Mouse (Mus musculus) embryonic fibroblast, embryonic 13.5 days (primary cell): ENCODE results near the gene Plcd1. TPM values are rescaled to one million over a fixed set of nuclear protein-coding genes. Genes with fewer than 3 reads are reported as not detected.

Experiments
- H3K27ac ChIP-seq: 2 replicates; pipeline ENCODE4 v1.5.1; 2012; ENCODE audit warnings: low read length, control low read depth, inconsistent platforms; ENCODE audit not compliant: insufficient read depth
- H3K4me1 ChIP-seq: 2 replicates; pipeline ENCODE4 v1.6.1; 2011; ENCODE audit warnings: low read length; ENCODE audit not compliant: control insufficient read depth, insufficient read depth
- H3K4me3 ChIP-seq: 2 replicates; pipeline ENCODE4 v1.5.1; 2011; ENCODE audit warnings: mild to moderate bottlenecking, control low read depth, low read length; ENCODE audit not compliant: insufficient read depth
- CTCF ChIP-seq: IDR thresholded peaks from 2 replicates; pipeline ENCODE4 v1.5.1; 2011; ENCODE audit warnings: mild to moderate bottlenecking, control low read depth, low read length, moderate library complexity, borderline replicate concordance; ENCODE audit not compliant: insufficient read depth
- POLR2A ChIP-seq: IDR thresholded peaks from 2 replicates; pipeline ENCODE4 v1.6.1; 2011; ENCODE audit warnings: low read depth, mild to moderate bottlenecking, control low read depth, low read length, moderate library complexity
- polyA plus RNA-seq: library from polyadenylated mRNA; stranded (reverse); fragments of >200 nt; gene quantifications from 2 replicates; pipeline ENCODE4 v1.2.4, GENCODE M21; 2011; ENCODE audit warnings: low read depth; ENCODE audit not compliant: missing spikeins, insufficient read length

Gene Plcd1
- polyA plus RNA-seq, 1 experiment = 28.3 TPM

DNA sequence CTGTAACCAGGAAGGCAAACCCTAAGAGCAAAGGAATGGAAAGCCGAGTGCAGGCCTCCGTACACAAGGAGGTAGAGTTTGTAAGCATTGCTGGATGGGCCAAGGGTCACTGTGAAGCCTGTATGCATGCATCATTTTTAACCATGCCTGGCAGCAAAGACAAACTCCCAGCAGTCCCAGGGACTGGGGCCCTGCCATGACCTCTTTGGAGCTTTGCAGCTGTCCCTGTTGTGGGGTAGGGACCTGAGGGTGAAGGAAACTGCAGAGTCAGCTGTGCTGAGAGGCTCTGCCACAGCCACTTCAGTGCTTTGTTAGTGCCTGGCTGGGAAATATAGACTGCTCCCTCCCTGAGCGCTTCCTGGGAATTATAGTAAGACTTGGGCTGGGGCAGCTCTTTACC lies 17.3 kb upstream of the Plcd1 start:
- no peak for TF ChIP-seq POLR2A
- TF ChIP-seq CTCF = no peak
- no peaks in the 10 kb centered on the region for H3K4me1 ChIP-seq
- H3K4me3 ChIP-seq = no peak overlapping the region
- H3K27ac ChIP-seq = no peak overlapping the region

DNA sequence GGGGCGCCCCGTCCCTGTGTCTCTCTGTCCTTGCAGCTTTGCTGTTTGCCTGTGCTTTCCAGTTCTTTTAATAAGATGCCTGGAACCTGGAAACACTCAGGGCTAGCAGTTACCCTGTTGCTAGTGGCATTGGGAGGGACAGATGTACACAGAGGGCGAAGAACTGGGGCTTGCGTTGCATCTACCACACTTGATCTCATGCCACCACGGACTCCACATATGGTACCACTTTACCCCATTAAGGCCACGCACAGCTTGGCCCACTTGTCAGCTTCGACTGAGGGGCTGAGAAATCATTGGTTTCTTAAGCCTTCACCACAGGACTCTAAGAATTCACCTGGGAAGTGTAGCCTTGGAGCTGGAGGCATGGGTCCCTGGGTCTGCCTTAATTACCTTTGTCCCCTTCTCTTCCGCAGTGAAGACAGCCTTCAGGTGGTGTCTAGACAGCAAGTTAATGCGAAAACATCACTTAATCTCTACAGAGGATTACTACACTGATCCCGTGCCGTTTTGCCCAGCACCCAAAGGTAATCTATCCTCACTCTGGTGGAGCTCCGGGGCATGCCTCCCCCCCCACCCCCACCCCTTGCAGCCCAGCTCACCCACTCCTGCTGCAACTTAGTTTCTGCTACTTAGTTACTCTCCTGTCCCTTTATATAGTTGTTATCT lies 16.5 kb upstream of the Plcd1 start:
- TF ChIP-seq CTCF (no peak), POLR2A (no peak)
- Histone ChIP-seq H3K27ac (no peak overlapping the region), H3K4me1 (no peaks in the 10 kb centered on the region), H3K4me3 (no peak overlapping the region)

DNA sequence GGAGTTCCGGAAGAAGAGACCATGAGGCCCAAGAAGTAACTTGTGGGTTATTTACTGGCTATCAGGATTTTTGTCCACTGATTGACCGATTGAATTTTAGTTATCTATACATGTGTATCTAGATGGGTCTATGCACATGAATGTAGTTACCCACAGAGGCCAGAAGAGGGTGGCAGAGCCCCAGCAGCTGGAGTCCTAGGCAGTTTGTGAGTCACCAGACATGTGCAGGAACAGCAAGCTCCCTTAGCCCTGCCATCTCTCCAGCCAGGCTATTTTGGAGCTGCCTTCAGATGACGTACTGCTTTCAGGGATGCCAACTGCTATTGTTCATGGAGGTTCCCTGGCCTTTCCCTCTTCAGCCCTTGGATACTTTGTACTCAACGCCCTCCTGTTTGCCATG lies 14.3 kb upstream of the Plcd1 start:
- H3K27ac ChIP-seq = no peak overlapping the region
- peak; percentile 42; the same call in 1 of the 2 replicates for TF ChIP-seq CTCF
- no peak for TF ChIP-seq POLR2A
- H3K4me3 ChIP-seq = no peak overlapping the region
- H3K4me1 ChIP-seq = no peaks in the 10 kb centered on the region

DNA sequence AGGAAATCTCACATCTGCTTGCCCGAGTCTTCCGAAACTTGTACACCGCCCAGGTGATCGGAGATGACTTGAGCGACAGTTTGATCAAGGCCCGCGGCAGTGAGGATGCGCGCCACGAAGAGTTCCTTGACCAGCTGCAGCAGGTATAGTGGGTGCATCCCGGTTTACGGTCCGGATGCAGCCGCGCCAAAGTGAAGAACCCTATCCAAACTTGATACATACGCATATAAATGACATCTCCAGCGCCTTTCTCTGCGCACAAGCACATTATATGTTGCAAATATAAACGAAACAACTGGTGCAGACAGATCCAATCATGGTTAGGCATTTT lies 9.4 kb upstream of the Plcd1 start:
- H3K4me1 ChIP-seq = no peaks in the 10 kb centered on the region
- peak overlapping the region; percentile 57 for H3K4me3 ChIP-seq
- TF ChIP-seq POLR2A (no peak; the same call in 1 of the 2 replicates), CTCF (no peak)
- no peak overlapping the region for H3K27ac ChIP-seq

DNA sequence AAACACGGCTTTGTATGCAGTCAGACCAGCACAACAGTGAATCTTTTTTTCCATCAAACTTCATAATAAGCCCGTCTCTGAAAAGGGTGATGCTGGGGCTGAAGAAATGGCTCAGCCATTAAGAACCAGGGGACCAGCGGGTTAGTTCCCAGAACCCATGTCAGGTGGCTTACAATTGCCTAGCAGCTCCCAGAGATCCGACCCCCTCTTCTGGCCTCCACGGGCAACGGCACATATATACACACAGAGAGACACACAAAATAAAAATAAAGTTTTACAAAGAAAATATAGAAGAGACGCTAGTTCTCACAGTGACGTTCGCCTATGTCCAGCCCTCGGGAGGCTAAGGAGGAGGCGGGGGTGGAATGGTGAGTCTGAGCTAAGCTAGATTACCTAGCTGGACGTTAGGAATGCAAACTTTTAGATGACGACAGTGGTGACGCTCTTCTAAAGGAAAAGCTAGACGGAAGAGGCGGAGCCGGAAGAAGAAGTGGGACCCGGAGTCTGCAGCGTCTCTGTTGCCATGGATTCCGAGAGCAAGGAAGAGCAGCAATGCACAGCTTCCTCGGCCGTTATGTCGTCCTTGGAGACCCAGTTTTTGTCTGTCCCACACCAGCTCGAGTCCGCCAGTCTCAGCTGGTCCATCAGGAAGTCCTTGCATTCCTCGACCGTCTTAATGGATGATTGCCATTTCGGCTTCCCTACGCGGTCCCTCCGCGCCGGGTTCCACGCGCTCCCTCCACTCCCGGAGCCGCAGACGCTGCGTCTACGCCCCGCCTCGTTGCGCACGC lies 8.9 kb upstream of the Plcd1 start, which contains the start of gene Dlec1:
Gene Dlec1, plus strand, starts transcription at position 487 of the 791 bp plus-strand sequence.
- Histone ChIP-seq H3K4me1 (no peaks in the 10 kb centered on the region), H3K4me3 (peak within 1 kb of the TSS; percentile 57), H3K27ac (no peak within 1 kb of the TSS)
- TF ChIP-seq POLR2A = peak; percentile 76
- no peak for TF ChIP-seq CTCF

DNA sequence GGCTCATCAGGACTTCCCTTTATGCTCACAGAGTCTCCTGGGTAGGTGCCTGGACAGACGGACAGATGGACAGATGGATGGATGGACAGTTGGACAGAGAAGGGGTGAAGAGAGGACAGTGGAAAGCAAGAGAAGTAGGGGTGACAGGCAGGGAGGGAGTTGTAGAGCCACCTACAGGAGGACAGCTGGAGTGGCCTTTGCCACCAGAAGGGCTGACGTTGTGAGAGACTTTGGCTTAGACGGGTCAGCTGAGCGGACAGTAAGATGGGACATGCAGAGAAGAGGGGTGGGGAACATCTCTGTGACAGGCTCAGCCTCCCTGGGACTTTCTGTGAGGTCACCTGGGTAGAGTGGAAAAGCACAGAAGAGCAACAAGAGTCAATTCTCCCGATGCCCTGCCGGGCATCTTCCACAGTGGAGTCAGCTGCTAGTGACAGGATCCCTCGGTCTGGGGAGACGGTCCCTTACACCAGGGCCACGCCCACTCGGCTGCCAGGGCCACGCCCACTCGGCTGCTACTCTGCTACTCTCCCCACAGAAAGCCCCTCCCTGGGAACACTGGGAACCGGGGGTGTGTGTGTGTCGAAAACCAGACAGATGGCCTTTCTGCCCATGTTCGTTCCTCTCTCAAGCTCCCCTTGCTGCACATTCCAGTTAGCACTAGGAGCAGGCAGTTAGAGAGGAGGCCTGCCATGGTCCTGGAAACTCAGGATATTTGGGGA lies 7.0 kb upstream of the Plcd1 start:
- Histone ChIP-seq H3K4me3 (no peak overlapping the region), H3K4me1 (no peaks in the 10 kb centered on the region), H3K27ac (no peak overlapping the region)
- TF ChIP-seq CTCF (no peak), POLR2A (no peak)

DNA sequence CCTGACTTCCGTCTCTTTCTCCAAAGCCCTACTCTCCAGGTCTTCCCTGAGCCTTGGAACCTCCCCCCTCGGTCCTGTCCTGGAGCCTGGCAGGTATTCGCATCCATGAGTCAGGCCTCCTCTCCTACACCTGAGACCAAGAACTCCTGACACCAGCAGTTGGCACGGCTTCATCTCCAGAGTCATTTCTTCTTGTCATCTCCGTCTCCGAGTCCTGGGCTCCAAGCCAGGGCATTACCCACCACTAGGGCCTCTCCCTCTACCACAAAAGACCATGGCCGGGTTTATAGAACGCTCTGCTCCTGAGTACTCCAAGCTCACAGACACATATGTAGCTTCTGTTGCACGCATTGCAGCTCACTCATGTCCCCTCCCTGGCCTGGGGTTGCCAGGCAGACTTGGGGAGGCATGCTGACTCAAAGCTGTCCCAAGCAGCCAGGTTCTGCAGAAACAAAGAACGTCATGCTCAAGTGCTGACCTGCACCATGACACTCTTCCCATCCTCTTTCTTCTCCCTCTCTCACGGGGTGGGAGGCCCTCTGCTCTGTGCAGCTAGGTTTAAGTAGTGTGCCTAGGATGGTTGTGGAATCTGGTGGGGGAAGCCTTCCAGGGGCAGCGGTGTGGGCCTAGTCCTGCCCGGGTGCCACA lies 1.3 kb upstream of the Plcd1 start:
- H3K4me1 ChIP-seq = peaks cover 5% of the 10 kb centered on the region; the same call in 1 of the 2 replicates
- no peak for TF ChIP-seq CTCF
- TF ChIP-seq POLR2A = no peak
- H3K4me3 ChIP-seq = no peak overlapping the region
- no peak overlapping the region for H3K27ac ChIP-seq

- H3K4me1 ChIP-seq = peaks cover 5% of the 10 kb centered on the region; the same call in 1 of the 2 replicates
These were observed 556 bp downstream of the Plcd1 start for GRCm38 (mm10) chr9:119092473-119093418.

More at GRCm38 (mm10) chr9:119092473-119093418, 556 bp downstream of the Plcd1 start:
- H3K27ac ChIP-seq = peak overlapping the region; percentile 83
- TF ChIP-seq CTCF (no peak), POLR2A (peak; percentile 53; the same call in 1 of the 2 replicates)
- H3K4me3 ChIP-seq = peak overlapping the region; percentile 73
